Mouse (Mus musculus) brain, adult 2 months (tissue): Measurements from ENCODE around the gene Hemk1.
A peak's percentile ranks its signal among the peaks of the same experiment; 100 is the strongest.

ENCODE experiments used
- DNase-seq: peaks from one replicate; pipeline ENCODE4 v3.0.0; 2011; ENCODE audit warnings: low read depth, low spot score

Gene Hemk1

DNA sequence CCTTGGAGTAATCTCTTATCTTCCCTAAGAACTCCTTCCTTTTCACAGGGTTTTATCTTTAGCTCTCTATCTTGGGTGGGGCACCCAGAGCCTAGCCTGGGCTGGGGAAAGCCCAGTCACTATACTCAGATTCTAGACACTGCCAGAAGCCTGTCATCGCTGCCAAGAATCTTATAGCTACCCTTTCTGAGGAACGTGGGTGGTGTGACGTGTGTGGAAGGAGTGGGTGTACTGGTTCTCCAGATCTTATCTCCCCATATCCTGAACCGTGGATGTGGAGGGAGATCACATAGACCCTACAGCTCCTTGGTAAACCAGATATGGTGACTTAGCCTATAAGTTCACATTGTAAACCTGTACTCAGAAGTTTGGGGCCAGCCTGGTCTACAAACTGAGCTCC is 42.5 kb downstream of the Hemk1 start:
- DNase-seq, result peak; percentile 38

DNA sequence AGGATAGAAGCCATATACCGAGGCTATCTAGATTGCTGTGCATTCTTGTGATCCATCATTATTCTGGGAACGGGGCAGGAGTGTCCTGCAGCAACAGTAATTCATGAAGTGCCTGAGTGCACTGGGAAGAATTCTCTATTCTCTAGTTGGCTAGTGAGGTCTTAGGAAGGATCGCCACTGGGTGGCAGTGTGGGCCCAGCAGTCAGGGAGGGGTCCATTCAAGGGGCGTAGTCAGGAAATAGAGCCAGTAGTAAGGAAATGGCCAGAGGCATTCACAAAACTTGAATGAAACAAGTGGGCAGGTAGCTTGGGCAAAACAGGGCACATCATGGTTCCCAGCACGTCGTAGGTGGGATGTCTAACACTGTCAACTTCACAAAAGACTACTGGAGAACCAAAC is 43.9 kb downstream of the Hemk1 start:
- DNase-seq, result peak; percentile 76

DNA sequence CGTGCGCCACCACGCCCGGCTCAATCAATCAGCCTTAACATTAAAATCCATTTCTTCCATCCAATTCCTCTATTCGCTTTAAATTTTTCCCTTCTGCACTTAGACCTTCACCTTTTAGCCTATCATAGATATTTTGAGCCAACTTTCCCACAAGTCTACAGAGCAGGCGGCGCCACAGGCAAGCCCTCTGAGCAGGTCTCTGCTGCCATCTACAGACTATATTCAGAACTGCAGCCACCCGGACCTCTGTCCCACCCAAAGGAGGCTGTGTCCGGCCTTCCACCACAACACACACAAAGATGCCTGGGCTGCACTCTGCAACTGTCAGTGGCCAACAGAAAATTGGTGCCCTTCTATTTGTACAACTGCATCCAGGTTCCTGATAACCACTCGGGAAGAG is 47.3 kb downstream of the Hemk1 start:
- peak; percentile 84 for DNase-seq

DNA sequence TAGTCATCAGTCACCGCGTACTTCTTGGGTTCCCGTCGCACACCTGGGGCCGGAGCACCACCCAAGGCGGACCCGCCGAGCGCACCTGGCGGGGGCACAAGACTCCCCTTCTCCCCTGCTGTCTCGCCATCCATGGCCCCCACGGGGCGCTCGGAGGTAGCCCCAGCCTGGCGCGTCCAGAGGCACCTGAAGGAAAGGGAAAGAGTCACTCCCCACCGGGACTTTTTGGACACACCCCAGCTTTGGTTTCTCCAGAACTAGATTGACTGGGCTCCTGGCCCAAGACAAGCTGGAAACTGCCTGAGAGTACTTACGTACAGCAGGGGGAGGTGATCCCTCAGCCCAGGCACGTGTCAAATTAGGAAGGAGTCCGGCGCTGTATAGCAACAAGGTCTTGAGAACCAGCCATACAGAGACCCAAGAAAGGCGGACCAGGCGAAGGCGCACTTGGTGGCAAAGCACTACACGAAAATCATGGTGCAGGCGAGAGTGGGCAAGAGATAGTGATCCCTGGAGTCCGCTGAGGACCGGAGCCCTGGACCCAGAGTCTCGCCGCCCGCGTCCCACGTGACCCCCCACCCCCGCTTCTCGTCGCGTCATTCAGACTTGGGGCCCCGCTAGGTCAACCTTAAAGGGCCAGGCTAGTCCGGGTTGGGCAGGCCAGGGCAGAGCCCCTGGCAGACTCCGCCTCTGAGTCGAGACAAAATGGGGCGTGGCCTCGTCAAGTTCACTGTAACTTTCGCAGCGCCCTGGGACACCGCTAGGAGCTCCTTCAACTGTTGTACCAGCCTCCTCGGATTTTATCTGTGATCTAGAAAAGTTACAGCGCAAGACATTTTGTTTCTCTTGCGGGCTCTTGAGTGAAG is 48.7 kb downstream of the Hemk1 start, which contains the start of gene Mapkapk3:
Gene Mapkapk3 (minus strand): TSS at position 667 of the 866 bp plus-strand sequence.
- peak; percentile 70 for DNase-seq

DNA sequence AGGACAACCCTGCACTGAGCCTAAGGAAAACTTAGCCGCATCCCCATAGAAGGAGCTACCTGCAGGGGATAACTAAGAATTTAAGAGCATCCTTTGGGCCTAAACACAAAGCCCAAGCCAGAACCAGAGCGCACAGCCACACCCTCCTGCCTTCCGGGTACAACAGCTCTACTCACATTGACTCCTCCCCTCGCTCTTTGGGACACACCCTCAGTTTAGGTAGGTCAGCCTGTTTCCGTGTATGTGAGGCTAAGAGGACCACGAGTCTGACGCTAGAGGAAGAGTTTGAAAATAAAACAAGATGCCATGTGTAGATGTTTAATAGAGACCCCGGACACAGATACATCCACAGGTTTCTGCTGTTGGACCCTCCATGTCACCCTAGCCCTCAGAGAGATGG is 49.4 kb downstream of the Hemk1 start:
- DNase-seq, result no peak

DNA sequence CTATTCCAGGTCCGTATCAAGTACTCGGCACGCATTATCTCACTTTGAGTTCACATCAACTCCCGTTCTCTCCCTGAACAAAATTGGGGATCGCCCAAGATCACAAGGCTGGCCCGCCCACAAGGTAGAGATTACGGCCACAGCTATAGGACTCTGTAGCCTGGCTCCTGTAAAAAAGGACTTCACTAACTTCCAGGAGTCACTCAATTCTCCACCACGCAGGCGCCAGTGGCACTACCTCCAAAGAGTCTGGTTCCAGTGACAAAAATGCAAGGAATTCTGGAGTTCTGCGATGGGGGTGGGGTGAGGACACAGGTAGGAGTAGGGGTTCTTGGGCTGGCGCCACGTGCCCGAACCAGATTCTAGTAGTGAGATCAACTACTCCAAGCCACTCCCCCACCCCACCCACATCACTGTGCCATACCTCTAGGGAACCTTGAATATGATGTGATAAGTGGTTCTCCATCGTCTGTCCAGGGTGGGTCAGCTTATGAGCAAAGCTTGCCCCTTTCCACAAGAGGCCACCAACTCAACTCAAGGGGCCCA is 50.0 kb downstream of the Hemk1 start:
- DNase-seq, result no peak

DNA sequence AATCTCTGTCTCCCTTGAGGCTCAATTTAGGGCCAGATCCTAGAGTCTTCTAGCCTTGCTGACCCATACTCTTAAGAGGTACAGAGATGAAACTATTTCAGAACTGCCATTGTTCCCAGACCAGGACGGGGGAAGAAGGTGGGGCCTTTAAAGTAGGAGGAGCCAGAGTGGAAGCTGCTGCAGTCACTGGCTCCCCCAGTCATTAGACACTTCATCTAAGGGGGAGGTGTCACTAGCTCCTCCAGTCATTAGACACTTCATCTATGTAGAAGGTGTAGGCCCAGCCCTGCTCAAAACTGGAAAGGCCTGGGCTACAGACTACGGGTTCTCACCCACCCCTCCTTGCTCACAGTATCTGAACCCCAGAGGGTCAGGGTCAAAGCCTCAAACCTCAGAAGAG is 50.9 kb downstream of the Hemk1 start:
- DNase-seq, result no peak

DNA sequence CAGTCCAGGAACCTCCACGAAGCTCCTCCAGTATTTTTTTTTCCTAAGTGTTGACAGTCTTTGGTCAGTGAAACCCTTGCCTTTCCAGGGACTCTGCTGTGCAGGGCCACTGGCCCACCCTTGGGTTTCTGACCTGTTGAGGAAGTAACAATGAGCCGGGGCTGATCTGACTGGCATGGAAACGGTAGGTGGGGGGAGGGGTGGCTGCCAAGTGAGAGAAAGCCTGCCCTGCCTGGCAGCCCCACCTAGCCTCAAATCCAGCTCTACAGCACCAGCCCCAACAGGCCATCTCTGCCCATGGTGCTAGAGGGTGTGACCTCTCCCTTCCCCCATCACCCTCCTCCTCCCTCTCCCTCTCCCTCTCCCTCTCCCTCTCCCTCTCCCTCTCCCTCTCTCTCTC is 53.1 kb downstream of the Hemk1 start:
- DNase-seq, result no peak

DNA sequence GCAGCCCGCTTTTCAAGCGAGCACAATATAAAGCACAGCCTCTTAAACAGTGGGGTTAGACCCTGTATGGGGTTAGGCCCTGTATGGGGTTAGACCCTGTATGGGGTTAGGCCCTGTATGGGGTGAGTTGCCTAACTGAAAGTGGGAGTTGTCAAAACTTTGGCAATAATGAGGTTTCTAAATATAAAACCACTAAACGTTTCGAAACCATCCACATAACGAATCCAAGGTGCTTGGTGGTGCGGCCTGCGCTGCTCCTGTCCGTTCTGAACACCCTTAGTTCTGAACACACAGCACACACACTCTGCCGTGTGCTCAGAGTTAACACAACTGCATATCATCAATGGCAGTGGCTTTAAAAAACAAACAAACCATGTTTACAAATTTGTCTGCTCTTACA is 55.2 kb downstream of the Hemk1 start:
- no peak for DNase-seq

DNA sequence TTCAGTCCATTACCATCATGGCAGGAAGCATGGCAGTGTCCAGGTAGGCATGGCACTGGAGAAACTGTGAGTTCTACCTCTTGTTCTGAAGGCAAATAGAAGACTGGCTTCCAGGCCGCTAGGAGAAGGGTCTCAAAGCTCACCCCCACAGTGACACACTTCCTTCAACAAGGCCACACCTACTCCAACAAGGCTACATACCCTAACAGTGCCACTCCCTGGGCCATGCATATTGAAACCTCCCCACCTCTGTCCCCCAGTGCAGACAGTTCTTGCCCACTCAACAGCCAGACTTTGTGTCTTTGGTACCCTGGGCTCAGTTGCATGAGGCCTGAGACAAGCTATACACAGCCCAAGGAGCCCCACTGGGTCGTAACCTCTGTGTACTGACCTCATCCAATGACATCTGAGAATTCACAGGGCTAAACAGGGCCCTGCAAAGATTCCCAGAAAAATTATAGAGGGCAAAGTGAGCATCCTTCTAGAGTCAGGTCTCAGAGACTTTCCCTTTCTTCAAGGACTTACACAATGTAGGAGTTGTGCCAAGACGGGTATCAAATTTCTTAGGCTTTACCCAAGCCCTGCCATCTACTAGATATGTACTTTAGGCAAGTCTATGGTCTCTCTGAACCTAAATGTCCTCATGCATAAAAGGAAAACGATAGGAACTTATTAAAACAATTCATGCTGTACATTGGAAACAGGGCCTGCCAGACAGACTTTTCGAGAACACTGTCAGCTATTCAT is 56.7 kb downstream of the Hemk1 start:
- DNase-seq, result no peak

DNA sequence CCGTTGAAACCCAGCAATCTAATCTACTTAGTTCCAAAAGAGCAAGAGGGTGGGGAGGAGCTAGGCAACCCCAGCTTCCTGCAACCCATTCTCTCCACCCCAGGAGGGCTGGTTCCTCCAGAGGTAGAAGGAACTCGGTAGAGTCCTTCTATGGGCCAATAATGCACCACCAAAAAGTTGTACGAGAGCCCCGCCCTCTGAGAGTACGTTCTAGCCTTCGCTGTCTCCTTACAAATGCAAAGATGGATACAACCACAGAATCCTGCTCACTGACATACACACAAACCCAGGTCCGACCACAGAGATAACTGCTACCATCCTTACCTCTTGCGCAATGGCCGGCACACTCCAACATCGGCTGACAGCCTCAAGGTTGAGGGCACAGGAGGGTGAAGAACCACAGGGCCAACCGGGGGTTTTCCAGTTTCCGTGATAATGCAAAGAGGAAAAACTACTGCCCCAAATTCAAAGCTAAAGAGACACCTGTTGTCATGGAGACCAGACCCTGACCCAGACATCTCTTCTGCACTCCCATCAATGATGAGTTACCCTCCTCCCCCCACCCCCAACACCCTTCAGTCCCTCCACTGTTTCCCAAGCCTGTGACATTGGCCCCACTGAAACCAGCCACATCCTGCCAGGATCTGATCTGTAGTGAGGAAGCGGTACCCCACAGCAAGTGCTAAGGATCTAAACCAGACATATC is 57.7 kb downstream of the Hemk1 start:
- no peak for DNase-seq

DNA sequence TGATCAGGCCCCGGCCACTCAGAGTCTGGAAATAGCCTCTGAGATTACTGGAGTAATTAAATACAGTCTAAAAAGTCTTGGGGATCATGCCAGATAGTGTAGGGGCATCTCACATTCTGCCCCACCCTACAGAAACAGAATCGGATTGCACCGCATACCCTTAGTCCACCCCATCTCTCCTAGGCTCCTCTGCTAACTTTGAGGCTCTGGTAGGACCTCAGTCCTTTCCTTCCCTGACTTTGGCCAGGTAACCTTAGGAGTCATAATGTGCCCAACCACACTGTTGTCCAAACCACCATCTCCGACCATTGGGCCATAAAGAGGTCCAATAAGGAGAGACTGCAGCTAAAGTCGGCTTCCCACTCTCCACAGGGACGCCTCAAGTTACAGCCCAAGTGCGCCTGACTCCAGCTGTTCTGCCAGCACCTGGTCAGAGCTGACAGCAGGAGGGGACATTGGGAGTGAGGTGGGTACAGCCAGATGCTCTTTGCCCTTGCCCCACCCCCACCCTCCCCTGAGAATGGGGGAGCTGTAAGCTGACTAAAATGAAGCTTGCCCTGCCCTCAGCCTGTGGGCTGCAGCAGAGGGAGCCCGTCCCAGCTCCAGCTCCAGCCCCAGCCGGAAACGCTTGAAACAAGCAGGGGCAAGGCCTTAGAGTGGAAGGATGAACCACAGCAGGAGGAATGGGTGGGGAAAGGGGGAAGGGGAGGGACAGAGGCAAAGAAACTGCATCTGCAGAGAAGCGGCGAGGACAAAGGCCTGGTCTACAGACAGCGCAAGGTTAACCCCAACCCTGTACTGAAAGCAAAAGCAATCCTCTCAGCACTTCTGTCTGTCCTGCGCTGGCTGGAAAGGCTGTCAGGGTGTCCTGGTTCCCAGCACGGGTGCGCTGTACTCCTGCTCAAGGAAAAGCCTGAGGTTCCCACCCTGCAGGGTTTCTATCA is 58.5 kb downstream of the Hemk1 start:
- DNase-seq, result no peak

DNA sequence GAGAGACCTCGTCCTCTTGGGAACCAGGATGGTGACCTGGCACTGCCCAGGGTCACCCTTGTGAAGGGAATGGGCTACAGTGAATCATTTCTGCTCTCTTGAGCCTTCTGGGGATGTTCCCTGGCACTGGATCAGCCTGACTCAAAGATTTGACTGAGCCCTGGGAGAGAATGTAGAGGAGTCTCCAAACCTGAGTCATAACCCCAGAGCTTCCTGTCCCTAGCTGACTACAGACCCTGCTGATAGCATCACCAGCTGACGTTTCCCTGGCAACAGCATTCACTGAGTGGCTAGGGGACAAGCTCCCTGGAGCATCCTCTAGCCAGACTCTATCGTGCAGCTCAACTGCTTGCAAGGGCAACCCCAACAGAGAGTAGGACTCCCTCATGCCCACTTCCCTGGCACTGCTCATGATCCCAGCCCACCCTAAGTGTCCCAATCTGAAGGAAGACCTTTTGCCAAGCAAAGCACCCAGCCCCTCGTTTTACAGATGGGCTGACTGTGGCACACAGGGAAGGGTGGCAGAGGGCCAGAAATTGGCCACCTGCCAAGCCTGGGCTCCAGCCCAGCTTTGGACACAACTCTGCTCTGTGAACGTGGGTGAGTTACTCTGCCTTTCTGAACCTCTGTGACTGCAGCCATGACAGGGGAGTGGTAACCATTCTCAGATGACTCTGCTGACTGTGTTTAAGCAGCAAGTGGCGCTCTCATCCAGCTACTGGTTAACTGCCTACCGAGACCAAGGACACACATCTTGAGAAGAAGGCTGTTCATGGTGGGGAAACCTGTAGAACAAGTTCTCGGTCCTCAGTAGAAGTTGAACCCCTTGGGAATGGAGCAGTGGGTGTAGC is 59.4 kb downstream of the Hemk1 start:
- DNase-seq, result peak; percentile 95

DNA sequence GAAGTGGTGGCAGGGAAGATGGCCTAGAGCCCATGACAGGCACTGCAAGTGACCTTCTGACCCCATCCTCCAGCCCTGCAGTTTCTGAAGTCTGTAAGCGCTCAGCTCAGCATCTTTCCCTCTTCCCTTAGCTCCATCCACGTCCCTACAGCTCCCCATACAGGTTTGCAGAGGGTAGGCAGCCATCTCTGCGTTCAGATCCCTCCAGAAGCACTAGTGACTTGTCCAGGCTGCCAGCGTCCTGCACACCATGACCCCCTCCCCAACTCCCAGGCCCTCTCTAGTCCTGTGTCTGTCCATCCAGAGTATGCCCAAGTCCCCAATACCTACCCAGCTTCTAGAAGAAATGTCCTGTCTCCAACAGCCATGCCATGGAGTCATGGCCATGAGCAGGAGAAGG is 60.0 kb downstream of the Hemk1 start:
- peak; percentile 88 for DNase-seq

DNA sequence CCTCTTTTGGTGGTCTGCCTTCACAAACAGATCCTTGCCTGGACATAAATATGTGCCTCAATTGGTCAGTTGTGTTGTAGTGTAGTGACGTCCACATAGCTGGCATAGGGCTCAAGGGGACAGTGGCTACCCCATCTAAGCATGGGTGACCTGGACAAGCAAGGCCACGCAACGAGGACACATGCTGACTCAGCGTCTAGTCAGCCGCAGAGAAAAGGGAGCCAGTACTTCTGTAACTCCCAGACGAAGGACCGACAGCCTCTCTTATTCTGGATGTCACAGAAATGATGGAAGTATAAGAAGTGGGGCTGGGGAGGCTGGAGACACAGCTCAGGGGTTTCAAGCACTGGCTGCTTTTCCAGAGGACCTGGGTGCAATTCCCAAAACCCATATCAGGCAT is 60.5 kb downstream of the Hemk1 start:
- DNase-seq, result no peak
